Mouse (Mus musculus): Measurements from ENCODE around the gene Tigit.

The Tigit gene

DNA sequence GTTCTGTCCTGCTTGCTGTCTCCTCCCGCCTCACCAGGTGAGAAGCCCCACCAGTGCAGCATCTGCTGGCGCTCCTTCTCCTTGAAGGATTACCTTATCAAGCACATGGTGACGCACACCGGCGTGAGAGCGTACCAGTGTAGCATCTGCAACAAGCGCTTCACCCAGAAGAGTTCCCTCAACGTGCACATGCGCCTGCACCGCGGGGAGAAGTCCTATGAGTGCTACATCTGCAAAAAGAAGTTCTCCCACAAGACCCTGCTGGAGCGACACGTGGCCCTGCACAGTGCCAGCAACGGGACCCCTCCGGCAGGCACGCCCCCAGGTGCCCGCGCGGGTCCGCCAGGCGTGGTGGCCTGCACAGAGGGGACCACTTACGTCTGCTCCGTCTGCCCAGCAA, 45.7 kb downstream of the Tigit start:
- DNase-seq (ENCODE audit: low read depth), result no peak

DNA sequence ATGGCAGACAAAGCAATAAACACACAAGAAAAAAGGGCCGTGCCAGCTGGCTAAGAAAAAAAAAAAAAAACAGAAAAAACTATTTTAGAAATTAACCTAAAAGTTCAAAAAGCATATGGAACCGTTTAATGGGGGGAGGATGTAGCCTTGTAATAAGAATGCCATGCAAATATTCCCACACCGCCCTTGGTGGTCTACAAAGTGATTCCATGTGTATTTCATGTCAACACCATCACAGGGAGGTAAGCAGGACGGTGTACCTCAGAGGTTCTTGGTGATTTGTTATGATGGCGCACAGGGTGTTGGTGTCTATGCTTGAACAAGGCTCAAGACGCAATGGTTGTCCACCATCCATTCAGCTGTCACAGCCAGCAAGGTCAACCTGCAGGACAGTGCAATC, 46.6 kb downstream of the Tigit start:
- no peak for DNase-seq (ENCODE audit: low read depth)

DNA sequence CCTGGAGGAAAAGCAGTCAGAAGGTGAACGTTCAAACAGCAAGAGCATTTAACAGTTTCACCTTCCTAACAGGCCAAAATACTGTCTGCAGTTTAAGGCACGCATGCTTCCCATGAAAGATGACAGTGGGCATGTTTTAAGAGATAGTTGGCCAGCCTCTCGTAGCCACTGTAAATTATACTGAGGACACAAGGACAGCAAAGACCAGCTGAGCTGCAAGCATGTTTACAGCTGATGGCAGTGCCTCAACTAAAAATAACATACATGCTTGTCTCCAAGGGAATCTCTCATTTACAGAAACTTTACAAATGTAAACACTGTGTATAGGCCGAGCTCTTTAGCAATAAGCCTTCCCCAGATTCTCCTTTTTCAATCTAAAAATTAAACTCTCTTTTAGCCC, 47.6 kb downstream of the Tigit start:
- DNase-seq (ENCODE audit: low read depth), result no peak

DNA sequence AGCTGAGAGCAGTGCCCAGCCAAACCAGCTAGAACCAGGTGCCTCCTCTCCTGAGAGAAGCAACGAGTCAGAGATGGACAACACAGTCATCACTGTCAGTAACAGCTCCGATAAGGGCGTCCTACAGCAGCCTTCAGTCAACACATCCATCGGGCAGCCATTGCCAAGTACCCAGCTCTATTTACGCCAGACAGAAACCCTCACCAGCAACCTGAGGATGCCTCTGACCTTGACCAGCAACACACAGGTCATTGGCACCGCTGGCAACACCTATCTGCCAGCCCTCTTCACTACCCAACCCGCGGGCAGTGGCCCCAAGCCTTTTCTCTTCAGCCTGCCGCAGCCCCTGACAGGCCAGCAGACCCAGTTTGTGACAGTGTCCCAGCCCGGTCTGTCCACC, 53.6 kb downstream of the Tigit start:
- no peak for DNase-seq (ENCODE audit: low read depth)

DNA sequence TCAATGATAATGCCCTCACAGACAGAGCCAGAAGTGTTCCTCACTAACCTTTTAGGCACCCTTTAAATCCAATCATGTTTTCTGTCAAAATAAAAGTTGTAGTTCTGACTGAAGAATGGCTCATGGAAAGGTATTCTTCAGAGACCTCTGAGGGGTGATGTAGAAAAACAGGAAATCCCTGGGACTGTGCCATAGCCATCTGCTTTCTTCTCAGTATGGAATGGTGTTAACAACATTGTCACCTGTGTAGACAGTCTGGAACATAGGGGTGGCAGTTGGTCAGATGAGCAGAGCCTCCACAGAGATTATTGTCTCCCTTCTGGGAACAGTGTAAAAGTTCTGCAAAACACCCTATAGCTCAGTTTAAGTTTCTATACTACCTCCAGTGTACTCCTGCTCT, 55.9 kb downstream of the Tigit start:
- no peak for DNase-seq (ENCODE audit: low read depth)

DNA sequence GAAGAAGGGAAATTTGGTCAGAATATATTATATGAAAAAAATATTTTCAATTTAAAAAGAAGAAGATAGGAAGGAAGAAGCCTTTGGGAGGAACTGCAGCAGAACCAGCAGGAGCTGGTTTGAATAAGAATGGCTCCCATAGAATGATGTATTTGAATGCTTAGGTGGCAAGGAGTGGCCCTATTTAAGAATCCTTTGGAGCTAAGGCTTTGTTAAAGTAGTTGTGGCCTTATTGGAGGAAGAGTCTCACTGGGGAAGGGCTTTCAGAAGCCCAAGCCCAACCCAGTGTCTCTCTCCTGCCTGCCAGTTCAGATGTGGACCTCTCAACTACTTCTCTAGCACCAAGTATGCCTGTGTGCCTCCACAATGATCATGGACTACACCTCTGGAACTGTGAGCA, 56.9 kb downstream of the Tigit start:
- DNase-seq (ENCODE audit: low read depth), result no peak

DNA sequence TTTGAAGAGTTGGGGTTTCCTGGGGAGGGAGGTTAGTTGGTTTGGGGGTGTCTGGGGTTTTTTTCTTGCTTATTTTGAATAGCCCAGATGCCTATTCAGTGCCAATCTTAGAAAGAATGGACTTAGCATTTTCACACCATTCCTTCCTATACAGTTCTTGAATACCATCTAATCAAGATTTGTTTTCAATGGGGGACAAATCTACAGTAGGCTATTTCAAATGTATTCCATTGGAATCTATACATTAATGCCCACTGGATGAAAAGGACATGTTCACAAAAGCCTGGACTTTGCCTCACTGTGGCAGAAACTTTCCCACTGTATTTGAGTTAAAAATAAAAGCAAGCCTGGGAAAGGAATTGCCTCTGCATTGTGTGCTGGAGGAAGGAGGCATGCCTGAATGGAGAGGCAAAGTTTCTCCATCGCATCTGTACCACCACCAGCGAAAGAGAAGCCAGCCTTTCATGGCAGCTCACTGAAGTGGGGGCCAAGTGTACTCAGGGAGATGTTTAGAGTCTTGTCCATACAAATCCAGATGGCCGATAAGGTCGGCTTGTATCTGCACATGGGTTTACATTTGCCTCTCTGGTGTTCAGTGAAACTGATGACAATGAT, 59.4 kb downstream of the Tigit start:
- no peak for DNase-seq (ENCODE audit: low read depth)

DNA sequence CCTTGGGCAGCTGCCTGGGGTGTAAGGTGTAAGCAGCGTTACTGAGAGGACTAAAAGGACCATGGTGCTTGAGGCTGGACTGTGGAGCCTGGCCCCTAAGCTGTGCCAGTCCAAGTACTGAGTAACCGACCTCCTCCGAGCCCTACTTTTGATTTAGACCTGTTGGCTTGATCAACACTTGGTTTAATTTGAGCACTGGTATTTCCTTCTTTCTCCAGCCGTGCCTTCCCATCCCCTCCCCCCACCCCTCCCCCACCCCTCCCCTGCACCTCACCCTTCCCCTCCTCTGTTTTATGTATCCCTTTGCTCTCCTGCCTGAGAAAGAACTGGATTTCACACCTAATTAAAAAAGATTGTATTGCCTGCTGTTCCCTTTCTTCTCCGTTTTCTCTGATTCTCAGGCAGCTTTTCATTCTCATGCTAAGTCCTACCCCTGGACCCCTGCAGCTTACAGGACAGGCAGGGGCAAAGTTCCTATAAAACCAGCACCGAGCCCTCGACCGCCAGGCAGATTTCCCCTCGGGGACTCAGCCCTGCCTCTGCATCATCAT, 60.3 kb downstream of the Tigit start:
- DNase-seq (ENCODE audit: low read depth), result no peak

DNA sequence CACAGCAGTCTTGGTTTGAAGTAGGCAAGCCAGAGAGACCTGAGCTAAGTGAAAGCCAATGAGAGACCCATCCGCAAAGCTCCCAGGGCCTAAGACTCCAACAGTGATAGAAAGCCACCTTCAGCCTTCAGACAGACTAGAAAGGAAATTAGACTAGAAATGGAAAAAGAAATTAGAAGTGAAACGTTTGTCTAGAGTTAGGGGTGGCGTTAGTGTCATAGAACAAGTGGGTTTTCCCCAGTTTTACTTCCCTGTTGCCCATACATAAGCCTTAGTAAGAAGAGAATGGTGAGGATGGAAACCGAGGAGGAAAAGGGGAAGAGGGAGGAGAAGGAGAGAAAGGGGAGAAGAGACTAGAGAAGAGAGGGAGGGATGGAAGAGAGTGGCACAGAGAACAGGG, 61.4 kb downstream of the Tigit start:
- no peak for DNase-seq (ENCODE audit: low read depth)

DNA sequence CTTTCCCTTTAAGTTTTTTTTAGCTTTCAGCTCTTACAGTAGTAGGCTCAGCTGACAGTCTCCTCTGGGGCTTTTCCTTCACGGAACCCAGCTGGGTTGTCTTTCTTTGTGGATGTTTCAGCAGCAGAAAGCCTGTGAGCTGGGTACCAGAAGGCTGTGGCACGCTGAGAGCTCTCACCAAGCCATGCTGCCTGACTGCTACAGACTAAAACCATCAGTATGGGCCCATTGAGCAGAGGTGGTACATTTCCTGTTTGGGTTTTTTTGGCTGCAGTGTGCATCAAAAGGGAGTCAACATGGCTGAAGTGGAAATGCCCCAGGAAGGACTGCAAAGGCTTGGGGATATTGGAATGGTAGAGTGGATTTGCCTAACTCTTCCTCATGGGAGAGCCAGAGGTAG, 64.2 kb downstream of the Tigit start:
- no peak for DNase-seq (ENCODE audit: low read depth)
